Mouse (Mus musculus): ENCODE results near the gene Fcrls.

Fcrls gene

GRCm38 (mm10) chr3:87263436-87263835, at the start of gene Fcrls:
Gene Fcrls (minus strand): TSS chr3:87263738.
- no peak for DNase-seq (ENCODE audit: low read depth)

DNA sequence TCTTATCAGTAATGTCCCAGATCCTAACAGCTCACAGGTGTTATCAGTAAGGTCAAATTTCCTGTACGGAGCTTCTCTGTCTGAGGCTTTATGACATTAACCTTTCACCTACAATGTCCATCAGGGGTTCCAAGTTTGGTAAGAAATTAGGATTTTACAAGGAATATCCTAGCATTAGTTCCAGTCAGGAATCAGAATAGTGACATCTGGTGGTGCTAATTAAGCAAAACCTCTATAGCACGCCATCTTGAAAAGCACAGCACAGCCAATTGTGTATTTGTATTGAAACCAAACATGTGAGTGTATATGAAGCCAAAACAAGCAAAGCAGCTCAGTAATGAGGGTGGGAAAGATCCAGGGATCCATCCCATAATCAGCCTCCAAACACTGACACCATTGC, 46.4 kb upstream of the Fcrls start:
- no peak for DNase-seq (ENCODE audit: low read depth)

- no peak for DNase-seq (ENCODE audit: low read depth)
These were observed 36.4 kb upstream of the Fcrls start for GRCm38 (mm10) chr3:87299901-87300300.

- DNase-seq (ENCODE audit: low read depth), result no peak
These were observed 10.8 kb upstream of the Fcrls start for GRCm38 (mm10) chr3:87274372-87274771.

DNA sequence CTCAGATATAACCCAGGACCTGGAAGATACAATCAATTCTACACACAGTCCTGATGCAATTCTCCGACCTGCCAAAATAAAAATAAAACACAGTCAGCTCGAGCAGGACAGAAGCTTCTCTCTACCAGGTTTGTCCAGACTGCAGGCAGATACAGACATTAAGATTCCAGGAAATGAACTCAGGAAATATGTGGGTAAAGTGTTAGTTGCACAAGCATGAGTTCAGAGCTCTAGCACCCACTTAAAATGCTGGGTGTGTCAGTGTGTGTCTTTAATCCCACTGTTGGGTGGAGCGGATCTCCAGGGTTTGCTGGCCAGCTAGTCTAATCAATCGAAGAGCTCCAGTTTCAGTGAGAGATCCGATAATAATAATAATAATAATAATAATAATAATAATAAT, 3.0 kb upstream of the Fcrls start:
- no peak for DNase-seq (ENCODE audit: low read depth)

DNA sequence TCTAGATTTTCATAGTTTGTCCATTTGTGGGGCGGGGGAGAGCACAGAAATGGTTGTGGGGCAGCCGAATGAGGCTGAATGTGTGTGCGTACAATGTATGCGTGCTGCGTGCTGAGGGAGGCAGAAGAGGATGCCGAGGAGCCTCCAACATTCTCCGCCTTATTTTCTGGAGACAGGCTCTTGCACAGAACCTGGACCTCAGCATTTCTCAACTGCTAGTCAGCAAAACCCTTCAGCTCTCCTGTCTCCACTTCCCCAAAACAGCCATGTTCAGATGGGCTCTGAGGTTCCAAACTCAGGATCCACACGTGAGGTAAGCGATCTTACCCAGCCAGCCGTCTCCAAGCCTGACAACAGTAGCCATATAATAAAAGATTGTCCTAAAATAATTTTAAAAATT, 8.3 kb downstream of the Fcrls start:
- no peak for DNase-seq (ENCODE audit: low read depth)

GRCm38 (mm10) chr3:87249571-87249970, 14.0 kb downstream of the Fcrls start:
- no peak for DNase-seq (ENCODE audit: low read depth)

GRCm38 (mm10) chr3:87247292-87247691, 16.2 kb downstream of the Fcrls start:
- DNase-seq (ENCODE audit: low read depth), result no peak

- peak; percentile 3 for DNase-seq (ENCODE audit: low read depth)
These were observed 19.9 kb downstream of the Fcrls start for GRCm38 (mm10) chr3:87243654-87244053.

DNA sequence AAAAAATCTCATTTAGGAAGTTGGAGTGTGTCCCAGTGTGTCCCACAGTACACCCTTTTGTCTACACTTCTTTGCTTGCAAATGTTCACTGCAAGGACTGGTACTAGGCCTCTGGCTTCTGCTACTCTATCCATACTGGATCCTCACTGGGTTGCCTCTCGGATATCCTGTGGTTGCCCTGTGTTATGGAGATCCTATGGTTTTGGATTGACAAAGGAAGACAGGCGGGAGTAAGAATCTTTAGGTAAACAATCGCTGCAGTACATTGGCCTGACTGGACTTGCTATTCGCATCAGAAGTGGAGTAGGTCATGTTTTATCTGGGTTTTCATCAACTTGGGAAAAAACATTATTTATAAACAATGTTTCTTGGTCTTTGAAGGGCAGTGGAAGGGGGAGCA, 22.6 kb downstream of the Fcrls start:
- DNase-seq (ENCODE audit: low read depth), result no peak

GRCm38 (mm10) chr3:87223636-87224035, 39.9 kb downstream of the Fcrls start:
- DNase-seq (ENCODE audit: low read depth), result no peak

DNA sequence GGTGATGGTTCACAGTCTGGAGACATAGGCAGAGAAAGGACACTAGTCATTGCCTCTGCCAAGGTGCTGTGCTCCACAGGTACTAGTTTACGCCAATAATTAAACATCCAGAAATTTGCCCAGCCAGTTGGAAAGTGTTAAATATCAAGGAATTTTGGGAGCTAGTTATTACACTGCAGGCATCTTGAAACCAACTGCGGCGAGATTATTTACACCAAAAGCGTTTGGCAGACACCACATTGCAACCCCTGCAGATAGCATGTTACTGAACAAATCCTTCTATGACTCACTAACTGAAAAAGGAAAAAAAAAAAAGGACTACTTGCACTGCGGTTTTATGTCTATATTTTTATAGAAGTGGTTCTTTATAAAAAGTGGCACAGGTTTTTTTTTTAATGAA, 41.2 kb downstream of the Fcrls start:
- DNase-seq (ENCODE audit: low read depth), result no peak

DNA sequence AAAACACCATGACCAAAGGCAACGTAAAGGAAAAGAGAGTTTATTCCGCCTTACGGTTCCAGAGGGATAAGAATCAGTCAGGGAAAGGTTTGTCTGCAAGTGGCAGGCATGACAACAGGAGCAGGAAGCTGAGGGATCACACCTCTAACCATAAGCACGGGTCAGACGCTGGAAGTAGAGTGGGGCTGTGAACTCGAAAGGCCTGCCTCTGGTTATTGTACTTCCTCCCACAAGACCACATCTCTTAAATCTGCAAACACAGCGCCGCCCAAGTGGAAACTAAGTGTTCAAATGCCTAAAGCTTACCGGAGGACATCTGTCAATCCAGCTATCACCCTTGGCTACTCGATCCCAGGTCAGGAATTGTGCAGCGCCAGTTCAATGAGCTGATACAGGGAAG, 48.4 kb downstream of the Fcrls start:
- no peak for DNase-seq (ENCODE audit: low read depth)

GRCm38 (mm10) chr3:87214221-87214864, 49.2 kb downstream of the Fcrls start:
- no peak for DNase-seq (ENCODE audit: low read depth)

DNA sequence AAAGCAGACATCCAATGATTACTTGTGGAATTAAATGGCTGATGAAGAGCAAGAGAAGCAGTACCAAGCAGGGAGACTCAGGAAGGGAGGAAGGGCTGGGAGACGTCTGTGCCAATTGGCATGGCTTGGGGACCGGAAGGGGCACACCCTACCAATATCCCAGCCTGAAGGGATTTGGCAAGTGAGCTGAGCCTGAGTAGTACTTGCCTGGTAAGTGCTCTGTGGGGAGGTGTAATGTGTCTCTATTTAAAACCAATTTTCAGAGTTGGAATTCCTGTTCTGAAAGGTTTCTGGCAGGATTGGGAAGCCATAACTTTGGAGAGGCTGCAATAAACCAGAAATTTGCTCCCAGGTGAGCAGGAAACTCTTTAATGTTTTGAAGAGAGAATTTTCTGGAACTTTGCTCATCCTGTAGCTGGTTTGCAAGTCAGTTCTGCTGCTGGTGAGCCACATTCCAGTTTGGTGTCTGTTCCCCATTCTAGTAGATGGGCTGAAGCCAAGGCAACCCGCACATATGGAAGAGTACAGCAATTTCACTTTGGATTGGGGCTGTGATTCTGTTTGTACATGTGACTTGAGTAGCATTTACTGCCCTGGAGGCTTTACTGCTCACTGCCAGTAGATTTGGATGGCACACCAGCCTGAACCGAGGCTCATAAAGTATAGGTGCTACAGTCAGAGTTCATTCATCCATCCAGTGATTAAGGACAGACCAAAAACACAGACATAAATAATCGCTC, 57.0 kb downstream of the Fcrls start:
- no peak for DNase-seq (ENCODE audit: low read depth)

All from c-Kit-positive CD71-positive TER-119-negative erythroid progenitor cells, embryonic 14.5 days (primary cell).